Mouse (Mus musculus) hindbrain, embryonic 10.5 days (tissue): Measurements from ENCODE around the gene Cyb561d1. TPM values are rescaled to one million over a fixed set of nuclear protein-coding genes. Genes with fewer than 3 reads are reported as not detected.

Experiments
- DNase-seq: peaks from one replicate; pipeline ENCODE4 v3.0.0-alpha.2; 2017; ENCODE audit warnings: low spot score
- H3K27ac ChIP-seq: fragments of 300-500 bp; sonication (generic); 2 replicates; pipeline ENCODE4 v1.5.1; 2016; ENCODE audit warnings: mild to moderate bottlenecking, moderate library complexity
- H3K27me3 ChIP-seq: fragments of 300-500 bp; sonication (generic); 2 replicates; pipeline ENCODE4 v1.6.1; 2016; ENCODE audit warnings: mild to moderate bottlenecking; ENCODE audit not compliant: poor library complexity, insufficient read depth, severe bottlenecking
- H3K36me3 ChIP-seq: fragments of 300-500 bp; sonication (generic); 2 replicates; pipeline ENCODE4 v1.6.1; 2016; ENCODE audit warnings: mild to moderate bottlenecking, moderate library complexity
- H3K4me1 ChIP-seq: fragments of 300-500 bp; sonication (generic); replicated peaks from 2 replicates; pipeline ENCODE4 v1.6.1; 2016; ENCODE audit warnings: mild to moderate bottlenecking
- H3K4me3 ChIP-seq: fragments of 300-500 bp; sonication (generic); 2 replicates; pipeline ENCODE4 v1.5.1; 2016; ENCODE audit warnings: mild to moderate bottlenecking, moderate library complexity
- H3K9me3 ChIP-seq: fragments of 300-500 bp; sonication (generic); 2 replicates; pipeline ENCODE4 v1.6.1; 2016; ENCODE audit warnings: mild to moderate bottlenecking, moderate library complexity
- WGBS: fragments of 180-500 bp; shearing (Covaris S2); methylation state at CpG from one replicate; pipeline ENCODE4 v1.1.7; 2016; 5-methylcytosine and 5-hydroxymethylcytosine counted together
- polyA plus RNA-seq: library from polyadenylated mRNA; unstranded; fragments of >200 nt; fragmentation: Nextera tagmentation; extraction: Ambion mirVana; gene quantifications from 2 replicates; pipeline ENCODE4 v1.2.1, GENCODE M21; 2016

Gene Cyb561d1
- polyA plus RNA-seq, 1 experiment from 2014 or later = 5.2 TPM

- peaks cover 18% of the 10 kb centered on the region for H3K4me1 ChIP-seq
- WGBS = 87% methylated on average over 7 of the region's 7 CpGs
Measured at GRCm38 (mm10) chr3:108178756-108179715, 22.0 kb downstream of the Cyb561d1 start.

GRCm38 (mm10) chr3:108174672-108175531 is 26.1 kb downstream of the Cyb561d1 start:
- peak overlapping the region; percentile 79 for H3K27ac ChIP-seq
- H3K36me3 ChIP-seq = no peaks in the 10 kb centered on the region
- H3K9me3 ChIP-seq = no peaks in the 10 kb centered on the region
- no peaks in the 10 kb centered on the region for H3K27me3 ChIP-seq
- WGBS = 40% methylated on average over 14 of the region's 14 CpGs
- peak overlapping the region; percentile 21; the same call in 1 of the 2 replicates for H3K4me3 ChIP-seq
- peaks cover 22% of the 10 kb centered on the region for H3K4me1 ChIP-seq
- DNase-seq = no peak

More at GRCm38 (mm10) chr3:108178756-108179715, 22.0 kb downstream of the Cyb561d1 start:
- Histone ChIP-seq H3K27ac (no peak overlapping the region), H3K36me3 (no peaks in the 10 kb centered on the region), H3K4me3 (no peak overlapping the region), H3K9me3 (no peaks in the 10 kb centered on the region), H3K27me3 (0 out of 2 replicates have a peak, but pooled peaks cover 4% of the 10 kb centered on the region)
- no peak for DNase-seq

GRCm38 (mm10) chr3:108169199-108169598 is 31.8 kb downstream of the Cyb561d1 start:
- Histone ChIP-seq H3K4me1 (peaks cover 60% of the 10 kb centered on the region), H3K4me3 (no peak overlapping the region), H3K9me3 (no peaks in the 10 kb centered on the region), H3K27ac (peak overlapping the region; percentile 84), H3K27me3 (peaks cover 14% of the 10 kb centered on the region), H3K36me3 (no peaks in the 10 kb centered on the region)
- DNase-seq = no peak
- 41% methylated on average over 3 of the region's 3 CpGs for WGBS

- 35% methylated on average over 14 of the region's 14 CpGs for WGBS
- Histone ChIP-seq H3K4me3 (0 out of 2 replicates have a peak overlapping the region, but pooled peaks have one; percentile 9), H3K36me3 (no peaks in the 10 kb centered on the region), H3K27ac (peak overlapping the region; percentile 84), H3K9me3 (no peaks in the 10 kb centered on the region), H3K27me3 (peaks cover 14% of the 10 kb centered on the region), H3K4me1 (peaks cover 55% of the 10 kb centered on the region)
- peak; percentile 40 for DNase-seq
Measured at GRCm38 (mm10) chr3:108167499-108167898, 33.5 kb downstream of the Cyb561d1 start.

GRCm38 (mm10) chr3:108166486-108167211 is 34.4 kb downstream of the Cyb561d1 start:
- Histone ChIP-seq H3K4me3 (peak overlapping the region; percentile 11; the same call in 1 of the 2 replicates), H3K4me1 (peaks cover 55% of the 10 kb centered on the region), H3K36me3 (no peaks in the 10 kb centered on the region), H3K27me3 (peaks cover 14% of the 10 kb centered on the region), H3K9me3 (no peaks in the 10 kb centered on the region), H3K27ac (peak overlapping the region; percentile 84)
- WGBS = 8% methylated on average over 9 of the region's 11 CpGs
- DNase-seq = peak; percentile 83

- peak; percentile 59 for DNase-seq
- Histone ChIP-seq H3K36me3 (no peaks in the 10 kb centered on the region), H3K27me3 (peaks cover 14% of the 10 kb centered on the region), H3K27ac (peak overlapping the region; percentile 84), H3K4me3 (peak overlapping the region; percentile 29), H3K9me3 (no peaks in the 10 kb centered on the region), H3K4me1 (peaks cover 55% of the 10 kb centered on the region)
- WGBS = 18% methylated on average over 10 of the region's 10 CpGs
Measured at GRCm38 (mm10) chr3:108165532-108166315, 35.3 kb downstream of the Cyb561d1 start.

GRCm38 (mm10) chr3:108164807-108165206 is 36.2 kb downstream of the Cyb561d1 start:
- peaks cover 14% of the 10 kb centered on the region for H3K27me3 ChIP-seq
- peaks cover 55% of the 10 kb centered on the region for H3K4me1 ChIP-seq
- DNase-seq = peak; percentile 88
- 28% methylated on average over 9 of the region's 9 CpGs for WGBS
- H3K27ac ChIP-seq = peak overlapping the region; percentile 84
- no peaks in the 10 kb centered on the region for H3K36me3 ChIP-seq
- no peaks in the 10 kb centered on the region for H3K9me3 ChIP-seq
- H3K4me3 ChIP-seq = peak overlapping the region; percentile 29; the same call in 1 of the 2 replicates

- no peak for DNase-seq
- H3K27ac ChIP-seq = no peak overlapping the region
- peaks cover 14% of the 10 kb centered on the region for H3K27me3 ChIP-seq
- peaks cover 54% of the 10 kb centered on the region for H3K4me1 ChIP-seq
- no peaks in the 10 kb centered on the region for H3K36me3 ChIP-seq
- 70% methylated on average over 5 of the region's 5 CpGs for WGBS
- no peak overlapping the region for H3K4me3 ChIP-seq
- no peaks in the 10 kb centered on the region for H3K9me3 ChIP-seq
Measured at GRCm38 (mm10) chr3:108164091-108164490, 36.9 kb downstream of the Cyb561d1 start.

- H3K36me3 ChIP-seq = no peaks in the 10 kb centered on the region
- H3K4me3 ChIP-seq = no peak overlapping the region
- H3K4me1 ChIP-seq = peaks cover 34% of the 10 kb centered on the region
- H3K9me3 ChIP-seq = no peaks in the 10 kb centered on the region
- H3K27ac ChIP-seq = peak overlapping the region; percentile 76
- WGBS = 61% methylated on average over 9 of the region's 9 CpGs
- no peaks in the 10 kb centered on the region for H3K27me3 ChIP-seq
- no peak for DNase-seq
Measured at GRCm38 (mm10) chr3:108158383-108159037, 42.5 kb downstream of the Cyb561d1 start.

GRCm38 (mm10) chr3:108154656-108155055 is 46.4 kb downstream of the Cyb561d1 start, which contains the start of gene Gpr61:
TSS of gene Gpr61 (minus strand) at chr3:108154882.
- no peaks in the 10 kb centered on the region for H3K36me3 ChIP-seq
- H3K4me3 ChIP-seq = 0 out of 2 replicates have a peak within 1 kb of the TSS, but pooled peaks have one; percentile 3
- H3K27me3 ChIP-seq = no peaks in the 10 kb centered on the region
- 48% methylated on average over 4 of the region's 4 CpGs for WGBS
- H3K4me1 ChIP-seq = peaks cover 40% of the 10 kb centered on the region
- H3K9me3 ChIP-seq = no peaks in the 10 kb centered on the region
- 0 out of 2 replicates have a peak within 1 kb of the TSS, but pooled peaks have one; percentile 12 for H3K27ac ChIP-seq
- DNase-seq = no peak

- WGBS = 78% methylated on average over 3 of the region's 3 CpGs
- DNase-seq = no peak
Measured at GRCm38 (mm10) chr3:108152290-108152689, 48.7 kb downstream of the Cyb561d1 start.

More at GRCm38 (mm10) chr3:108152290-108152689, 48.7 kb downstream of the Cyb561d1 start:
- peaks cover 26% of the 10 kb centered on the region for H3K4me1 ChIP-seq
- no peaks in the 10 kb centered on the region for H3K9me3 ChIP-seq
- no peak overlapping the region for H3K27ac ChIP-seq
- H3K4me3 ChIP-seq = no peak overlapping the region
- H3K27me3 ChIP-seq = no peaks in the 10 kb centered on the region
- no peaks in the 10 kb centered on the region for H3K36me3 ChIP-seq
